Mouse (Mus musculus) stomach, embryonic 16.5 days (tissue): ENCODE measurements around the gene Prkg2. TPM values are rescaled to one million over a fixed set of nuclear protein-coding genes. Genes with fewer than 3 reads are reported as not detected.
A peak's percentile ranks its signal among the peaks of the same experiment; 100 is the strongest.

Experiments
- ATAC-seq: fragments of 200-750 bp; cut with Nextera tagmentation; 2 replicates; pipeline ENCODE4 v1.8.0; 2017; ENCODE audit warnings: moderate number of reproducible peaks, moderate TSS enrichment; ENCODE audit not compliant: insufficient read depth, low FRiP score
- H3K27ac ChIP-seq: fragments of 300-500 bp; sonication (generic); 2 replicates; pipeline ENCODE4 v1.5.1; 2014; ENCODE audit warnings: low read length
- H3K27me3 ChIP-seq: fragments of 300-500 bp; sonication (generic); 2 replicates; pipeline ENCODE4 v1.6.1; 2014; ENCODE audit warnings: low read length, control low read depth, mixed read lengths; ENCODE audit not compliant: control insufficient read depth, insufficient read depth
- H3K36me3 ChIP-seq: fragments of 300-500 bp; sonication (generic); 2 replicates; pipeline ENCODE4 v1.6.1; 2014; ENCODE audit warnings: low read length; ENCODE audit not compliant: control insufficient read depth, insufficient read depth
- H3K4me1 ChIP-seq: fragments of 300-500 bp; sonication (generic); 2 replicates; pipeline ENCODE4 v1.6.1; 2014; ENCODE audit warnings: low read length, control low read depth, mixed read lengths; ENCODE audit not compliant: control insufficient read depth, insufficient read depth
- H3K4me2 ChIP-seq: fragments of 300-500 bp; sonication (generic); 2 replicates; pipeline ENCODE4 v1.6.1; 2014; ENCODE audit warnings: low read depth, low read length, mixed read lengths
- H3K4me3 ChIP-seq: fragments of 300-500 bp; sonication (generic); replicated peaks from 2 replicates; pipeline ENCODE4 v1.5.1; 2014; ENCODE audit warnings: mild to moderate bottlenecking, low read length
- H3K9ac ChIP-seq: fragments of 300-500 bp; sonication (generic); 2 replicates; pipeline ENCODE4 v1.6.1; 2014; ENCODE audit warnings: low read length
- H3K9me3 ChIP-seq: fragments of 300-500 bp; sonication (generic); replicated peaks from 2 replicates; pipeline ENCODE4 v1.6.1; 2016; ENCODE audit warnings: low read length, control low read depth; ENCODE audit not compliant: control insufficient read depth
- WGBS: fragments of 180-500 bp; shearing (Covaris S2); extraction: QIAGEN DNeasy Blood & Tissue Kit; methylation state at CpG from one replicate; pipeline ENCODE4 v1.1.7; 2014; 5-methylcytosine and 5-hydroxymethylcytosine counted together
- polyA plus RNA-seq: library from polyadenylated mRNA; unstranded; fragments of >200 nt; fragmentation: Nextera tagmentation; extraction: Ambion mirVana; gene quantifications from 2 replicates; pipeline ENCODE4 v1.2.1, GENCODE M21; 2015

The Prkg2 gene
- polyA plus RNA-seq, 1 experiment from 2014 or later, result 4.7 TPM

DNA sequence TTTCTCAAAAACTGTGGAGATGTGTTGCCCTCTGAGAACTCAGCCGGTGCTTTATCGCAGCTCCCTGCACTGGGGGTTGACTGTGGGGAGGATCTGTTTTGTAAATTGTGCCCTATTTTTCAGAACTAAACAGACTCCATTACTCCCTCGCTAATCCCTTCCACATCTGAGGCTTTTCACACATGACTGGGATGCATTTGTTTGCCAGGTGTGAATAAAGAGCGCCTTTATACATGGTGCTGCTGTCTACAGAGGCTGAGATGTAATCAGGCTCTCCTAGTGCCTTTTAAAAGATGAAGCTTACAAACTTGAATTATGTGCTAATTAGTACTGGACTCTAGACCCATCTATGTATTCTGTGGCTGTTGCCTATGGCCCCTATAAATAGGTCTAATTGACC, 50.7 kb downstream of the Prkg2 start:
- Histone ChIP-seq H3K9me3 (no peaks in the 10 kb centered on the region), H3K9ac (no peak overlapping the region), H3K27me3 (no peaks in the 10 kb centered on the region), H3K4me1 (no peaks in the 10 kb centered on the region), H3K4me3 (no peak overlapping the region), H3K4me2 (no peak overlapping the region), H3K36me3 (no peaks in the 10 kb centered on the region), H3K27ac (no peak overlapping the region)
- 45% methylated on average over 4 of the region's 4 CpGs for WGBS
- no peak for ATAC-seq

DNA sequence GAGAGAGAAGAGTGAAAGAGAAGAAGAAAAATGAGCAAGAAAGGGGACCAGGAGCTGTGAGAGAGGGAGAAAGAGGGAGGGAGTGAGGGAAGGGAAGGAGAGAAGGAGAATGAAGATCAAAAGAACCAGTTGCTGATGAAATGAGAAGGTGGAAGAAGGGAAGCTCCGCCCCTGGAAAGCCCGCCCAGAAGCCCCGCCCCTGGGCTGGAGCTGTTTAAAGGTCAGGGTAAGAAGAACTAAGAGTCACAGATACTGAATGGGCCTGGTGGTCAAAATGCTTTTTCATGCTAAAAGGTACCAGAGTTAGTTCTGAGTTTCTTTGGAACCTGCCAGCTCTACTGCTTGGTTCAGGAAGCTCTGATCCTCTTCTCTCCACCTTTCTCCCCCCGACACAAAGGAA, 51.1 kb downstream of the Prkg2 start:
- no peak overlapping the region for H3K27ac ChIP-seq
- 19% methylated on average over 4 of the region's 4 CpGs for WGBS
- no peak overlapping the region for H3K4me3 ChIP-seq
- no peaks in the 10 kb centered on the region for H3K9me3 ChIP-seq
- H3K4me2 ChIP-seq, result no peak overlapping the region
- H3K27me3 ChIP-seq, result no peaks in the 10 kb centered on the region
- H3K9ac ChIP-seq, result no peak overlapping the region
- no peaks in the 10 kb centered on the region for H3K36me3 ChIP-seq
- H3K4me1 ChIP-seq, result no peaks in the 10 kb centered on the region
- ATAC-seq, result no peak

DNA sequence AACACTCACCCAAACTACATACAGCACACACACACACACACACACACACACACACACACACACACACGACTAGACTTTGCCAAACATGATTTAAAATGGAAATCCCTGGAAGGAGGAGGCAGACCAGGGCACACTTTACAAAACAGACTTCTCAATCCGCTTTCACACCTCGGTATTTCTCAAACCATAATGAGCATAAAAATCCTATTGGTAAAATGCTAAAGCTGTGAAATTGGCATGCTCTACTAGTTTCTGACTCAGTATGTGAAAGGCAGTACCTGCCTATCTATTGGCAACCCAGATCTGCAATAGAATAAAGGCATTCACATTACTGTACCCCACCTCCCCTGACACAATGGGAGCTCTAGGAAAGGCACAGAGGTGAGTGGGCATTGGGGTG, 52.1 kb downstream of the Prkg2 start:
- ATAC-seq, result no peak
- Histone ChIP-seq H3K9me3 (no peaks in the 10 kb centered on the region), H3K36me3 (no peaks in the 10 kb centered on the region), H3K27ac (no peak overlapping the region), H3K9ac (no peak overlapping the region), H3K4me3 (no peak overlapping the region), H3K4me1 (no peaks in the 10 kb centered on the region), H3K4me2 (no peak overlapping the region), H3K27me3 (no peaks in the 10 kb centered on the region)
- 93% methylated on average over 3 of the region's 3 CpGs for WGBS

DNA sequence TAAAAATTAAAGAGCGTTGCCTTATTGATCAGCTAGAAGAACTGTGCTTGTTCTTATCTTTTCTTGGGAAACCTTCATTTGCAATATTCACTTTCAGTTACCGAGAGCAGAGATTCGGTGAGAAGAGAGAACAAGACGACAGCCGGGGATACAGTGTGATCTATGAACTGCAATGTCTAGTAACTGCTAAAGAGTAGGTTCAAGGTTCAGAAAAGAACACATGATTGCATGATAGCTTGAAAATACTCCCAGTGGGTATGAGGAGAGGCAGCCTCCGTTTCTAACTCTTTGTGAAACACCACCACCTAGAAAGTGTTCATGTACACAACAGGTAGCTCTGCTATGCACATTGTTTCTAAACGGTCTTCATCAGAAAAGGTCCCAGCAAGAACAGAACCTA, 55.8 kb downstream of the Prkg2 start:
- H3K4me2 ChIP-seq, result no peak overlapping the region
- H3K9ac ChIP-seq, result no peak overlapping the region
- WGBS, result 80% methylated on average over 7 of the region's 7 CpGs
- no peaks in the 10 kb centered on the region for H3K36me3 ChIP-seq
- no peaks in the 10 kb centered on the region for H3K9me3 ChIP-seq
- no peaks in the 10 kb centered on the region for H3K4me1 ChIP-seq
- ATAC-seq, result no peak
- H3K27me3 ChIP-seq, result no peaks in the 10 kb centered on the region
- H3K4me3 ChIP-seq, result no peak overlapping the region
- no peak overlapping the region for H3K27ac ChIP-seq

DNA sequence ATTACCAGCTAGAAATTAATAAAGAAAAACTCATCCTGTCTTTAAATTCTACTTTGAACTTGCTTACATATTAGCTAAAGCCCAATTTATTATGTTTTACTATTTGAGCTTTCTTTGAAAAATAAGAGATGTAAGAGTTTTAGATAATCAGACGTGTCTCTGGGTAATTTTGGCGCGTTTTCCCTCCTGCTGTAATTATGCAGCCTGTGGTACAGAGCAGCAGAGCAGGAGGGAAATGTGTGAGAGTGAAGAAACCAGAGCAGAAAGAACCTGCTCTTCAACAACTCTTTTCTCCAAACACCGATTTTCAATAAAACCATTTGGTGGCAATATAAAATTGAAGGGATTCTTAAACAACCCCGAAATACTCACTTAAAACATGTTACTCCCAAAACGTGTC, 58.8 kb downstream of the Prkg2 start:
- Histone ChIP-seq H3K4me1 (no peaks in the 10 kb centered on the region), H3K27ac (no peak overlapping the region), H3K4me2 (no peak overlapping the region), H3K36me3 (no peaks in the 10 kb centered on the region), H3K9me3 (no peaks in the 10 kb centered on the region), H3K27me3 (no peaks in the 10 kb centered on the region), H3K4me3 (no peak overlapping the region), H3K9ac (no peak overlapping the region)
- 76% methylated on average over 6 of the region's 6 CpGs for WGBS
- ATAC-seq, result no peak

DNA sequence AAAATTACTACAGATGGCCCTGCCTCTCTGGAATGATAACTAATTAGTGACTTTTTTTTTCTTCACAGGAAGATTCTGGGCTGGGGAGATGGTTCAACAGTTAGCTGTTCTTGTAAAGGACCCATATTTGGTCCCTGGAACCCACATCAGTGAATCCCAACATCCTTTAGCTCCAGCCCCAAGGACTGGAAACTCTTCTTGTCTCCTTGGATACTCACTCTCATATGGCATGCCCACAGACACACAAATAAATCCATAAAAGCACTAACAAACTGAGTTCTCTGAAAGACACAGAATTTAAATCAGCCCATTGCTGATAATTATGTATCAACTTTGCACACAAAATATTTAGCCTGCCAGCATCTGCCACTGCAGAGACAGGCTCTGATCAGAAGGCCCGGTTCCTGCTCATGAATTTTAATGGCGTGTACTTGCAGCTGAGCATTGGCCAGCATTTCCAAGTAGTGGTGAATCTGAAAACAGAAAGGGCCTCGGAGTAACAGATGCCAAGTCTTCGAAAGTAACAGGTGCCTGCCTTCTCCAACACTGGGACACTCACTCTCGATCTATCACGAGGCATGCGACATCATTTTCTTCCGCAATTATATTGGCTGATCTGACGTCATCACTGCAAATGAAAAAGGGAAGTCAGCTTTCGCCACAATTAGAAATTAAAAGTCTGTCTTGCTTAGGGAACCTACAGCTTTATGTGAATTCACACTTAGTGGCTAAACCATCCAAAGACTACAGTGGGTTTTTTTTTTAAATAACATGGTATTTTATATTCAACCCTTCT, 61.1 kb downstream of the Prkg2 start:
- no peak overlapping the region for H3K27ac ChIP-seq
- no peak overlapping the region for H3K4me2 ChIP-seq
- H3K36me3 ChIP-seq, result no peaks in the 10 kb centered on the region
- no peaks in the 10 kb centered on the region for H3K27me3 ChIP-seq
- no peak overlapping the region for H3K9ac ChIP-seq
- H3K4me1 ChIP-seq, result no peaks in the 10 kb centered on the region
- H3K9me3 ChIP-seq, result no peaks in the 10 kb centered on the region
- ATAC-seq, result no peak
- H3K4me3 ChIP-seq, result no peak overlapping the region
- WGBS, result 88% methylated on average over 10 of the region's 10 CpGs

DNA sequence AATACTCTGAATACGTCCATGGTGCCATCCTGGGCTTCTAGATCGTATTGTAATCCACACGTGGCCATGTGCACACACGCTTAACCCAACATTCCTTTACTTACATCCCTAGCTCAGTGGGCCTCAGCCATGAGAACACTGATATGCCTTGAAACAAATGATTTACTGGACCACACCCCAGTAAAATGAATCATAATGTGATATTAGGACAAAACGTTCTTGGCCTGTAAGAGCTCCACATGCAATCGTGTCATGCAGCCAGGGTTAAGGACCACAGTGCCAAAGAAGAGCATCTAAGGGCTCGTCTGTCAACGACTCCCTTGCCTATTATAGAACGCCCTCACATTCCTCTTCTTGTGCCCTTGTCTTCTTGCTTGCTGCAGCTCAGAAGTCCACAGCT, 70.5 kb downstream of the Prkg2 start:
- Histone ChIP-seq H3K27ac (no peak overlapping the region), H3K9ac (no peak overlapping the region), H3K4me1 (no peaks in the 10 kb centered on the region), H3K27me3 (no peaks in the 10 kb centered on the region), H3K36me3 (no peaks in the 10 kb centered on the region), H3K9me3 (no peaks in the 10 kb centered on the region), H3K4me3 (no peak overlapping the region), H3K4me2 (no peak overlapping the region)
- no peak for ATAC-seq
- 77% methylated on average over 9 of the region's 9 CpGs for WGBS

DNA sequence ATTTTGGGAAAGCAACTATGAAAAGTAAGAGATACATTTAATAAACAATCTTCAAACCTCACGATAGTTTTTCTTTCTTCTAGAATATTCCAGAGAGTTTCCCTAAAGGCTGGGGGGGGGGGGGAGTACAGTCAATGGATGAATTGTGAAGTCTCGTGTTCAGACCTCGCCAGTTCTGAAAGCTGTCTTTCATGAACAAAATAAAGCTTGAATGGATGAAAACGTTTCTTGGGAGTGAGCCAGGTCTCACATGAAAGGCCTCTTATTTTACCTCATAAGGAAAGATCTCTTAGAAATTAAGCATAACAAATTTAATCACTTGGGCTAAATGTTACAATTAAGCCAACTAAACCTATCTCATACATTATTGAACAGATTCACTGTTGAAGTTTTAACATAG, 72.0 kb downstream of the Prkg2 start:
- ATAC-seq, result no peak
- 49% methylated on average over 4 of the region's 4 CpGs for WGBS
- H3K9ac ChIP-seq, result no peak overlapping the region
- H3K36me3 ChIP-seq, result no peaks in the 10 kb centered on the region
- H3K27me3 ChIP-seq, result no peaks in the 10 kb centered on the region
- H3K4me1 ChIP-seq, result no peaks in the 10 kb centered on the region
- no peak overlapping the region for H3K27ac ChIP-seq
- H3K9me3 ChIP-seq, result no peaks in the 10 kb centered on the region
- H3K4me2 ChIP-seq, result no peak overlapping the region
- no peak overlapping the region for H3K4me3 ChIP-seq

DNA sequence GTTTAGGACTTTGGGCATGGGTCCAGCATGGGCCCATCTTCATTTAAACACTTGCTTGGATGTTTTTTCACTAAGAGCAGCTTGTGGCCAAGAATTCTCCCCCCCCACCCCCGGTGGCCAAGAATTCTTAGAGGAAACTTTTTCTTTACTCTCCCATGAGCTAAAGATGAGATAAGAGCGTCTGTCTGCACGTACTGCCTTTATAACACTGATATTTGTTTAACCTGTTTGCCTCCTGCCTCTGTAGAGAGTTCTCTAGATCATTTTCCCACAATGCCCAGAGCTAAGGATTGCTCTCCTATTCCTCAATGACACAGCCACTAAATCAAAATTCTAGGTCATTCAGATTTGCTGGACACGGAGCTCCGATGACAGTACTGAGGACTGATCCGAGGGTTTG, 72.8 kb downstream of the Prkg2 start:
- H3K4me3 ChIP-seq, result no peak overlapping the region
- peak; percentile 69 for ATAC-seq
- H3K4me1 ChIP-seq, result no peaks in the 10 kb centered on the region
- no peak overlapping the region for H3K9ac ChIP-seq
- H3K4me2 ChIP-seq, result no peak overlapping the region
- no peaks in the 10 kb centered on the region for H3K9me3 ChIP-seq
- H3K27ac ChIP-seq, result no peak overlapping the region
- WGBS, result 47% methylated on average over 6 of the region's 6 CpGs
- H3K27me3 ChIP-seq, result no peaks in the 10 kb centered on the region
- no peaks in the 10 kb centered on the region for H3K36me3 ChIP-seq
